Mouse (Mus musculus): ENCODE measurements around the gene Sltm.

GRCm38 (mm10) chr9:70602186-70602845 is 59.8 kb downstream of the Sltm start:
- TF ChIP-seq POLR2A (IDR thresholded peaks at IDR 0.05; ENCODE audit: low read depth, low read length) (no peak), CTCF (IDR thresholded peaks at IDR 0.05; ENCODE audit: borderline replicate concordance, insufficient read depth, low read length) (no peak)

All from embryonic fibroblast, embryonic 13.5 days (primary cell).